Mouse (Mus musculus) neural tube, embryonic 13.5 days (tissue): ENCODE results near the gene Mc1r. TPM values are rescaled to one million over a fixed set of nuclear protein-coding genes. Genes with fewer than 3 reads are reported as not detected.
A peak's percentile ranks its signal among the peaks of the same experiment; 100 is the strongest.
"Not testable (repeated sequence)": the region's sequence is repeated elsewhere in the genome, so short reads cannot be mapped to it uniquely, and the experiment has no call there.

Source experiments
- ATAC-seq: fragments of 200-750 bp; cut with Nextera tagmentation; 2 replicates; pipeline ENCODE4 v1.8.0; 2017; ENCODE audit warnings: low read depth, mild to moderate bottlenecking, moderate TSS enrichment, moderate library complexity
- H3K27ac ChIP-seq: fragments of 300-500 bp; sonication (generic); replicated peaks from 2 replicates; pipeline ENCODE4 v1.5.1; 2015; ENCODE audit warnings: moderate library complexity, mild to moderate bottlenecking, inconsistent platforms
- H3K27me3 ChIP-seq: fragments of 300-500 bp; sonication (generic); 2 replicates; pipeline ENCODE4 v1.6.1; 2015; ENCODE audit warnings: mild to moderate bottlenecking, inconsistent platforms
- H3K36me3 ChIP-seq: fragments of 300-500 bp; sonication (generic); 2 replicates; pipeline ENCODE4 v1.6.1; 2015; ENCODE audit warnings: mild to moderate bottlenecking, inconsistent platforms
- H3K4me1 ChIP-seq: fragments of 300-500 bp; sonication (generic); replicated peaks from 2 replicates; pipeline ENCODE4 v1.6.1; 2015; ENCODE audit warnings: inconsistent platforms
- H3K4me2 ChIP-seq: fragments of 300-500 bp; sonication (generic); 2 replicates; pipeline ENCODE4 v1.6.1; 2015; ENCODE audit warnings: inconsistent platforms, mild to moderate bottlenecking, moderate library complexity
- H3K4me3 ChIP-seq: fragments of 300-500 bp; sonication (generic); 2 replicates; pipeline ENCODE4 v1.5.1; 2015; ENCODE audit warnings: mild to moderate bottlenecking, inconsistent platforms
- H3K9ac ChIP-seq: fragments of 300-500 bp; sonication (generic); 2 replicates; pipeline ENCODE4 v1.6.1; 2015; ENCODE audit warnings: moderate library complexity, mild to moderate bottlenecking, inconsistent platforms
- H3K9me3 ChIP-seq: fragments of 300-500 bp; sonication (generic); 2 replicates; pipeline ENCODE4 v1.6.1; 2016; ENCODE audit warnings: inconsistent platforms
- WGBS: fragments of 180-500 bp; shearing (Covaris S2); methylation state at CpG from one replicate; pipeline ENCODE4 v1.1.7; 2015; 5-methylcytosine and 5-hydroxymethylcytosine counted together
- polyA plus RNA-seq: library from polyadenylated mRNA; unstranded; fragments of >200 nt; fragmentation: Nextera tagmentation; extraction: Ambion mirVana; gene quantifications from 2 replicates; pipeline ENCODE4 v1.2.1, GENCODE M21; 2015

Mc1r gene
- polyA plus RNA-seq, 1 experiment from 2014 or later: 0.22 TPM

DNA sequence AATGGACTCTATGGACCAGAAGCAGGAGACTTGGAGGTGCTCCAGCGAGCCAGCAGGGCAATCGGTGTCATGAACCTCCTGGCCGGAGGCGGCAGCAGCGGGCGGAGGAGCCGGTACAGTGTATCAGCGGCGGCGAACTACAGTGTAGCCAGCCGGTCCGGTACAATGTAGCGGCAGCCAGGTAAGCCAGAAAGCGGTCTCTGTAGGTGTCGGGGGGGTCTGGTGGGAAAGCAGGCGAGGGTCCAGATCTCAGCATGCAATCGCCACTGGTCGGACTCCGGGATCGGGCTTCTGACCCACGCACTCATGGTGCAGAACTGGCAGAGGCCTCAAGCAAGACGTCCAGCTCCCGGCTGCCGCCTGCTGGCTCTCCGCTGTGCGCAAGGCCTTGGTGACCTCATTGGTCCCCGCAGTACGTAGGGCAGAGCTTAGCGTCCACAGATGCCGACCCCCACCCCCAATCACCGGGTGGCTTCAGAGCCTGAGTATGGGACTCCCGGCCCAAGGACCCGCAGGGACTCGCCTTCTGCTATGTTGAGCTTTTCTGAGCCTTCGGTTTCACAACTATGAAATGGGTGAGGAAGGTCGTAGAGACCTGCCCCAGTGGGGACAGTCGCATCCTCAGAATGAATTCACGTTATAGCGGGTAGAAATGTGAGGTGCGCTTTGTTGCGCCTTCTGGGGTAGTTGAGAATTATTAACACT, 36.1 kb downstream of the Mc1r start:
- peak; percentile 95 for ATAC-seq
- no peaks in the 10 kb centered on the region for H3K9me3 ChIP-seq
- H3K27me3 ChIP-seq: no peaks in the 10 kb centered on the region
- WGBS: under 1% methylated on average over 41 of the region's 41 CpGs
- peak overlapping the region; percentile 83 for H3K9ac ChIP-seq
- peak overlapping the region; percentile 54 for H3K4me3 ChIP-seq
- peaks cover 12% of the 10 kb centered on the region for H3K4me1 ChIP-seq
- H3K27ac ChIP-seq: peak overlapping the region; percentile 70
- peaks cover 22% of the 10 kb centered on the region for H3K36me3 ChIP-seq
- H3K4me2 ChIP-seq: peak overlapping the region; percentile 67

DNA sequence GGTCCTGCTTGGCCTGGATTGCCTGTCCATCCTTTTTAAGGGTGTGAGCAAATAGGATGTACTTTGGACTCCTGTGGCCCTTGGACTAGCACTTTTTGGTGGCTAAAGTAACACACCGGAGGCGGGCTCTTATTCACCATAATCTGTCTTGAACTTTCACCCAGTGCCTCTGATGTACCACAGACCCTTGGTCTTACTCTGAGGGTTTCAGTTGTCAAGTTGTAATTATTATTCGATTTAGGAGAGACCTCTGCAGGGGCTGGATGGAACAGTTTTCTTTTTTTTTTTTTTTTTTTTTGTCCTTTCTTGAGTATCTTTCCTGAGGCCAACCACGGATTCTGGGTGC, 36.6 kb downstream of the Mc1r start:
- no peak for ATAC-seq
- Histone ChIP-seq H3K4me2 (peak overlapping the region; percentile 67), H3K4me3 (peak overlapping the region; percentile 54), H3K9me3 (no peaks in the 10 kb centered on the region), H3K27me3 (no peaks in the 10 kb centered on the region), H3K9ac (peak overlapping the region; percentile 83), H3K27ac (peak overlapping the region; percentile 70), H3K4me1 (peaks cover 12% of the 10 kb centered on the region), H3K36me3 (peaks cover 27% of the 10 kb centered on the region)
- 29% methylated on average over 4 of the region's 4 CpGs for WGBS

DNA sequence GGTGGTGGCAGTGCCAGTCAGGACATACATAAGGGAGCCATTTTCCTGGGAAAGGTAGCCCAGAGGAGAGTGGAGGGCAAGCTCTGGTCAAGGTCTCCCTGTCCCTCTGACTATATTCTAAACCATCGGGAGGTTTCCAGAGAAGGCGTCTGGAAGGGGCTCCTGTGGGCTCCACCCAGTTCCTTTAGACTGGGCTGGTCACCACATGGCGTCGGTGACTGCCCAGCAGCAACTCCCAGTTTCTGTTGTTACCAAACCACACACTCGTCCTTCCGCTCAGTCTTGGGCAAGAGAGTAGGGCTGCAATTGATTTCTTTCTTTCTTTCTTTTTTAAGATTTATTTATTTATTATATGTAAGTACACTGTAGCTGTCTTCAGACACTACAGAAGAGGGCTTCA, 37.2 kb downstream of the Mc1r start:
- Histone ChIP-seq H3K27me3 (no peaks in the 10 kb centered on the region), H3K27ac (no peak overlapping the region), H3K9ac (peak overlapping the region; percentile 83; the same call in 1 of the 2 replicates), H3K4me3 (peak overlapping the region; percentile 54), H3K36me3 (peaks cover 33% of the 10 kb centered on the region), H3K4me2 (peak overlapping the region; percentile 67), H3K4me1 (peaks cover 12% of the 10 kb centered on the region), H3K9me3 (no peaks in the 10 kb centered on the region)
- 94% methylated on average over 6 of the region's 6 CpGs for WGBS
- ATAC-seq: no peak

DNA sequence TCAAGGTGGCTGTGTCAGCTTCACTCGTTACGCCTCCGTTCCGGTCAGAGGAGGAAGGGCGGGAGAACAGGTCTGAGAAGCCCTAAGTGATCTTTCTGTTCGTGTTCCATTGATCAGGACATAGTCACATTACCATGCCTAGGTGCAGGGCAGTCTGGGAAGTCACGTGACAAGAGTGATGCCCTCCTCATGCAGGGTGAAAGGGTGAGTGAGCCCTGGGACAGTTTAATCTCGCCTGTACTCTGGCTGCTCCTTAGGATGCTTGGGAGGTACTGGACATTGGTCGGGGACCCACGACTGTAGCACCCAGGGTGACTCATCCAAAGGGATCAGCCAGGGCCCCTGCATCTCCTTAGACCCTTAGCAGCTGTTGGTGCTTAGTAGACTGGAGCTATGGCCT, 39.1 kb downstream of the Mc1r start:
- no peak overlapping the region for H3K4me3 ChIP-seq
- no peak for ATAC-seq
- no peak overlapping the region for H3K27ac ChIP-seq
- no peak overlapping the region for H3K9ac ChIP-seq
- 91% methylated on average over 10 of the region's 10 CpGs for WGBS
- H3K4me1 ChIP-seq: peaks cover 12% of the 10 kb centered on the region
- H3K4me2 ChIP-seq: no peak overlapping the region
- H3K9me3 ChIP-seq: no peaks in the 10 kb centered on the region
- no peaks in the 10 kb centered on the region for H3K27me3 ChIP-seq
- H3K36me3 ChIP-seq: peaks cover 49% of the 10 kb centered on the region

DNA sequence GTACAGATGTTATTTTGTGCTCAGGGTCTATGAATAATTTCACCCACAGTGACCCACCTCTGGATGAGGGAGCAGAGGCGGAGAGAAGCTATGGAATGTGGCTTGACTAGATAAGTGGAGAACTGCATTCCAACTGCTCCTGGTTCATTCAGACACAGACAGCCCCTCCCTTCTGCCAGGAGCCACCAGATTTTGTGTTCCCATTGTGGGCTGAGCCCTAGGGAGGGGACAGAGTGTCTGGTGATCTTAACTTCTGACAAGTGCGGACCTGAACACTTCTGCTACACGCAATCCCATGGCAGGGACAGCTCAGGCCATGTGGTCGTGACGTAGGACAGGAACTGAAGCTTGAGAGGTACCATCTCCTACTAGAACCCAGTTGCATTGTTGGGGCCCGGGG, 39.9 kb downstream of the Mc1r start:
- peaks cover 57% of the 10 kb centered on the region for H3K36me3 ChIP-seq
- no peaks in the 10 kb centered on the region for H3K27me3 ChIP-seq
- H3K9ac ChIP-seq: no peak overlapping the region
- no peak overlapping the region for H3K4me3 ChIP-seq
- no peak overlapping the region for H3K4me2 ChIP-seq
- whole genome bisulfite sequencing: 96% methylated on average over 6 of the region's 6 CpGs
- no peak overlapping the region for H3K27ac ChIP-seq
- peaks cover 12% of the 10 kb centered on the region for H3K4me1 ChIP-seq
- no peaks in the 10 kb centered on the region for H3K9me3 ChIP-seq
- no peak for ATAC-seq

DNA sequence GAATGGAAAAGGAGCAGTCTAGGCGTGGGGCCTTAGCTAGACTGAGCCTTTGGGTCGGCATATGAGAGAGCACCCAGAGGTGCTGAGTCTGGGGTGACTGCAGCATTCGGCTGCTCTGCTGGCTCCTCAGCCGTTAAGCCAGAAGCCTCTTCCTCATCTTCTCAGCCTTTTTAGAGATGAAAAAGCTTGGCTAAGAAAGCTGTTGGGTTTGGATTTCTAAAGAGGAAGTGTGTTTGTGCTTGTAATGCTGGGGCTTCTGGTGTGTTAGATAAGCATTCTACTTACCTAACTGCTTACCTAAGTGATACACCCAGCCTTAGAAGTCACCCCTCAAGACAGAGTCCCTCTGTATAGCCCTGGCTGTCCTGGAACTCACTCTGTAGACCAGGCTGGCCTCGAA, 43.9 kb downstream of the Mc1r start:
- Histone ChIP-seq H3K27ac (no peak overlapping the region), H3K36me3 (peaks cover 89% of the 10 kb centered on the region), H3K4me2 (no peak overlapping the region), H3K4me3 (no peak overlapping the region), H3K27me3 (no peaks in the 10 kb centered on the region), H3K9ac (no peak overlapping the region), H3K4me1 (no peaks in the 10 kb centered on the region), H3K9me3 (no peaks in the 10 kb centered on the region)
- no peak for ATAC-seq
- 88% methylated on average over 5 of the region's 5 CpGs for WGBS

DNA sequence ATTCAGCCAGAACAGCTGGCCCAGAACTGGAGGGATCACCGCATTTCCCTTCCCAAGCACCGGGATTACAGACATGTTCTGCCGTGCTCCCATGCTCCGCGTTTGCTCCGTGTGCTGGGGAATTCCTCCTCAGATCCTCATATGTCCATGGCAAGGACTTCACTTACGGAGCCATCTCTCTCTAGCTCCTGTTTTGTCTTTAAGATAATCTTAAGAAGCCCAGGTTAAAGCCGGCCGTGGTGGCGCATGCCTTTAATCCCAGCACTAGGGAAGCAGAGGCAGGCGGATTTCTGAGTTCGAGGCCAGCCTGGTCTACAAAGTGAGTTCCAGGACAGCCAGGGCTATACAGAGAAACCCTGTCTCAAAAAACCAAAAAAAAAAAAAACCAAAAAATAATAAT, 44.8 kb downstream of the Mc1r start:
- peaks cover 94% of the 10 kb centered on the region for H3K36me3 ChIP-seq
- 96% methylated on average over 12 of the region's 12 CpGs for WGBS
- H3K27me3 ChIP-seq, H3K4me1 ChIP-seq, H3K27ac ChIP-seq, H3K9ac ChIP-seq, ATAC-seq, H3K9me3 ChIP-seq, H3K4me3 ChIP-seq, H3K4me2 ChIP-seq: not testable (repeated sequence)

DNA sequence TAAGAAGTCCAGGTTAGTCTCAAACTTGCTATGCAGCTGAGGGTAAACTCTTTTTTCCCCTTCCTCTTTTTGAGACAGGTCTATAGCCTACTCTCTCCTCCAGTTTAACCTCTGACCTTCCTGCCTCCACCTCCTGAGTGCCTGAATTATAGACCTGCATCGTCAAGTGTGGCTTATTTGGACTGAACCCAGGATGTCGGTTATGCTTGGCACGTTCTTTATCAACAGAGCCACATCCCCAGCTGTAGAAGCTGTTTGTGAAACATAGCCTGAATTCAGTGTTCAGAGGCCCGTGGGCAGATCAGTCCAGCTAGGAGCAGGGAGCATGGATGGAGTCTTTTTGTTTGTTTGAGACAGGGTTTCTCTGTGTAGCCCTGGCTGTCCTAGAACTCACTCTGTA, 45.2 kb downstream of the Mc1r start:
- ATAC-seq: no peak
- Histone ChIP-seq H3K9me3 (no peaks in the 10 kb centered on the region), H3K27ac (no peak overlapping the region), H3K4me3 (no peak overlapping the region), H3K4me1 (no peaks in the 10 kb centered on the region), H3K36me3 (peaks cover 94% of the 10 kb centered on the region), H3K27me3 (no peaks in the 10 kb centered on the region), H3K4me2 (no peak overlapping the region), H3K9ac (no peak overlapping the region)
- 89% methylated on average over 4 of the region's 4 CpGs for WGBS

DNA sequence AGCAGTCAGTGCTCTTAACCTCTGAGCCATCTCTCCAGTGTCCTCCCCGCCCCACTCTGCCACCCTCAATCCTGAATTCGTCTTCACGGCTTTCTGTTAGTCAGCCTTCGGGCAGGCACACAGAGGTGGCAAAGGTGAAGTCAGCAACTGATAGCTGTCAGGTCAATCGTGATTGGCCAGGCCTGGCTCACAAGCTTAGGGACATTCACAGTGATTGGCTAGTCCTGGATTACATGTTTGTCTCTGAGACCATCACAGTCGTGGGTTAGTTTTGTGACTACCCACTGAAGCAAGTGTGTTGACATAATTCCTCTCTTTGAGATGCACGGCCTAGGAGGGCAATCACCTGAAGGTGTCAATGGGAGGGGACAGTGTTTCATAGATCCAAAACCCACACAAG, 46.4 kb downstream of the Mc1r start:
- H3K4me2 ChIP-seq: no peak overlapping the region
- no peaks in the 10 kb centered on the region for H3K9me3 ChIP-seq
- ATAC-seq: no peak
- no peak overlapping the region for H3K27ac ChIP-seq
- no peak overlapping the region for H3K4me3 ChIP-seq
- no peak overlapping the region for H3K9ac ChIP-seq
- H3K27me3 ChIP-seq: no peaks in the 10 kb centered on the region
- H3K36me3 ChIP-seq: peaks cover 96% of the 10 kb centered on the region
- 82% methylated on average over 7 of the region's 7 CpGs for WGBS
- H3K4me1 ChIP-seq: no peaks in the 10 kb centered on the region

DNA sequence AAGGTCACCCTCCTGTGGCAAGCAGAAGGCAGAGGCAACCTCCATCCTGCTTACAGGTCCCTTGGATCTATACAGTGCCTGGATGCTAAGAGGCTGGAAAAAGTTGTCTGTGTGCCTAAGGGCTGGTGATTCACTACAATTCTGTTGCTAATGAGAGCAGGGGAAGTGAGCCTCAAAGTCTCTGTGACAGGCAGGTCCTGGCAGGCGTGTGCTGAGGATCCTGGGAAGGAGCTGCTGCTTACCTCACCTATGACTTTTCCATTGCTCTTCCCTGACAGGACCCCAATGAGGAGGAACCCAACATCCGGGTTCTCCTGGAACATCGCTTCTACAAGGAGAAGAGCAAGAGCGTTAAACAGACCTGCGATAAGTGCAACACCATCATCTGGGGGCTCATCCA, 47.0 kb downstream of the Mc1r start:
- Histone ChIP-seq H3K9ac (no peak overlapping the region), H3K27ac (no peak overlapping the region), H3K36me3 (peaks cover 96% of the 10 kb centered on the region), H3K4me2 (no peak overlapping the region), H3K4me3 (no peak overlapping the region), H3K27me3 (no peaks in the 10 kb centered on the region), H3K4me1 (no peaks in the 10 kb centered on the region), H3K9me3 (no peaks in the 10 kb centered on the region)
- 80% methylated on average over 5 of the region's 5 CpGs for WGBS
- no peak for ATAC-seq

DNA sequence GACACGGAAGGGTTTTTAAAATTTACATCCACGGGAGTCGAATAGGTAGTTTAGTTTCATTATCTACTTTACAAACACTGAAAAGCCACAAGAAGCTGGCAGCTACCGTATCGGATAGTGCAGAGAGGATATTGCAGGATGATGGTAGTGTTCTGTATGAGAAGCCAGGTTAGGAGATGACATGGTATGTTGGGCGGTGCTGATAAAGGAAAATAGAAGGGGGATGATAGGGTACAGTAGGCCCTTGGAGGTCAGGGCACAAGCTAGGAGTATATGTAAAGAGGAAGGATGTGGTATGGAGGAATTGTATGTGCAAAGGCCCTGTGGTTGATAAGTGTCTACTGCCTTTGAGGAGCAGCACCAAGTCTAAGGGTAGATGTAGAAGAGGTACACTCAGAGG, 47.7 kb downstream of the Mc1r start:
- WGBS: 93% methylated on average over 6 of the region's 6 CpGs

More for the DNA sequence above, 47.7 kb downstream of the Mc1r start:
- ATAC-seq: no peak
- H3K4me3 ChIP-seq: no peak overlapping the region
- H3K9ac ChIP-seq: no peak overlapping the region
- no peak overlapping the region for H3K27ac ChIP-seq
- no peaks in the 10 kb centered on the region for H3K9me3 ChIP-seq
- no peak overlapping the region for H3K4me2 ChIP-seq
- H3K4me1 ChIP-seq: no peaks in the 10 kb centered on the region
- H3K27me3 ChIP-seq: no peaks in the 10 kb centered on the region
- H3K36me3 ChIP-seq: peaks cover 96% of the 10 kb centered on the region
